Mouse (Mus musculus): ENCODE data around the gene Mgam.

DNA sequence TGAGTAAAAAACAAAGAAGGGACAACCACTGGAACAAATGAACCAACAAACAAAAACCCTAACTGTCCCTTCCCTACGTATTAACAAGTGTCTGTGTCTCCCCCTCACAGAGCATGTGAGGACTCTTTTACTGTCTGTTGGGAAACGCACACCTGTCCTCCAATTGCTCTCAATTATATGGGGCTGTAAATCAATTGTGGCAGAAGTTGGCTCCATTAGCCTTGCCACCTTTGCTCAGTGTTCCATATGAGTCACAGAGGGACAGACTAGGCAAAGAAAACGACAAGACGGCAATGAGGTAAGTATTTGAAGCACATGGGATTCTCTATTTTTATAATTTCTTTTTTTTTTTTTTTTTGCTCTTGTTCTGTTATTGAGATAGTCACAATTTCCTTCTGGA is 149.8 kb downstream of the Mgam start:
- TF ChIP-seq CTCF (IDR thresholded peaks at IDR 0.05; ENCODE audit: borderline replicate concordance, extremely low read depth, insufficient read depth, insufficient read length) (no peak), POLR2A (IDR thresholded peaks at IDR 0.05; ENCODE audit: borderline replicate concordance, extremely low read depth, insufficient read depth, insufficient read length, poor library complexity, severe bottlenecking) (no peak)
